Mouse (Mus musculus) spleen, embryonic (tissue): ENCODE data around the gene Stx4a.

Experiments
- CTCF ChIA-PET: fragments of 350-600 bp; sonication (Branson Sonifier 250); formaldehyde crosslinking; loops from one replicate; lab custom pipeline; 2022; lab: Charles Lee

The Stx4a gene

DNA sequence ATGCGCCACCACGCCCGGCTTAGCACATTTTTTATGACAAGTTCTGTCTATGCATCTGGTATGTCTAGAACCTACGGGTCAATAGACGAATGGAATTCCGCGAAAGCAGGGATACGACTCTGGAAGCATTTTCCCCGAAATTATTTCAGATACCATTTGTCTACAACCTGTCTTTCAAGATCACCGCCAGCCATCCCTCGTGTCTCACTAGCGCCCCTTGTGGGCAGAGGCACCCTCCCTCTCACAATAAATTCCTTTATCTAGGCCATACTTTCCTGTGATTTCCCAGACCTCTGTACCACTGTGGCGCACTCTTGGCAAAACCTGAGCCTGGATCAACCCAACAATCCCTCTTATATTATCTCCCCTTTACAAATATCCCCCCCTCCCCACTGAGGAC is 72.3 kb downstream of the Stx4a start:
- CTCF ChIA-PET, result interaction anchor here (0.7 to 0.8 kb wide), 2 partner anchors 16 to 95 kb away, joined by 3 to 7 read pairs; no protein-coding TSS in a partner anchor

GRCm38 (mm10) chr7:127897542-127897941 is 73.4 kb downstream of the Stx4a start:
- CTCF ChIA-PET, result no interaction called here

DNA sequence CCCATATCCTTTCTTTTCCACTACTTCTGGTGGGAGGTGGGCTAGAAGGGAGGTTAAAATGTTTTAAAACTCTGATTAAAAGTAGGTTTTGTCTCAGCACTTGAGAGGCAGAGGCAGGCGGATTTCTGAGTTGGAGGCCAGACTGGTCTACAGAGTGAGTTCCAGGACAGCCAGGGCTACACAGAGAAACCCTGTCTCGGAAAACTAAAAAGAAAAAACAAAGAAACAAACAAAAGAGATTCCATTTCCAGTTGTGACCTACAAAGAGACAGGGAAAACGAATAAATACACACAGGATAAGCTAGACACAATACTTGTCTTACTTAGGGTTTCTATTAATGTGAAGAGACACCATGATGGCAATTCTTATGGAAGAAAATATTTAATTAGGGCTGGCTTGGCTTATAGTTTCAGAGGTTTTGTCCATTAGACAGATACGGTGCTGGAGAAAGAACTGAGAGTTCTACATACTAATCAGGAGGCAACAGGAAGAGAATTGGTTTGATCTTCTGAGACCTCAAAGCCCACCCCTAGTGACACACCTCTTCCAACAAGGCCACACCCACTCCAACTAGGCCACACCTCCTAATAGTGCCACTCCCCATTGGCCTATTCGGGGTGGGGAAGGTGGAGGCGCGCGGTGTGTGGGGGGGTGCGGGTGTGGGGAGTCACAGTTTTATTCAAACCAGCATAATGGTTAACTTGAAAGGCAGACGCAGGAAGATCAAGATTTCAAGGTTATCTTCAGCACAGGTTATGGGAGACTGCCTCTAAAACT is 74.3 kb downstream of the Stx4a start:
- CTCF ChIA-PET, result no interaction called here
